29 mouse cellular contexts compared by ENCODE assay signal in genomic region chr1:80641832-80642231, GRCm38 (mm10).
DNase-seq lines count a peak whose midpoint lies in the region; ATAC-seq and TF ChIP-seq lines count a peak whose summit lies in the region.
"Had no signal": no experiment of that assay in that cellular context is flagged by ENCODE, and none has a peak within 500 bp of the region (broad histone marks: within the 10 kb centered on the region; RNA-seq: fewer than 3 reads in every experiment).

No protein-coding gene starts in this region.

- TF ChIP-seq POLR2A in bone marrow macrophage, adult 2 months (IDR thresholded peaks at IDR 0.05; ENCODE audit: borderline replicate concordance, low read depth, low read length) = no peak

- no peak overlapping the region for H3K4me3 ChIP-seq in bone marrow macrophage, adult 2 months (ENCODE audit: insufficient read depth, low read length)
- no peak overlapping the region for H3K4me3 ChIP-seq in macrophage (ENCODE audit: inconsistent target)
- H3K4me3 ChIP-seq in midbrain, embryonic 14.5 days (replicated peaks; ENCODE audit: low read depth, low read length) = no peak overlapping the region
- H3K4me3 ChIP-seq: embryonic facial prominence, embryonic 12.5 days; forebrain, embryonic 10.5 days; hindbrain, embryonic 13.5 days; limb, embryonic 13.5 days; lung, embryonic 15.5 days; midbrain, embryonic 13.5 days; neural tube, embryonic 15.5 days; stomach, embryonic 15.5 days had no signal

- H3K4me2 ChIP-seq in midbrain, embryonic 14.5 days (ENCODE audit: low read length) = no peak overlapping the region
- H3K4me2 ChIP-seq: embryonic facial prominence, embryonic 12.5 days; heart, embryonic 11.5 days; hindbrain, embryonic 13.5 days; limb, embryonic 13.5 days; liver, embryonic 11.5 days; lung, embryonic 15.5 days; midbrain, embryonic 13.5 days; neural tube, embryonic 15.5 days; stomach, embryonic 15.5 days had no signal

- peak overlapping the region; percentile 46 for H3K27ac ChIP-seq in bone marrow macrophage, adult 2 months (ENCODE audit: insufficient read depth, low read depth, low read length)
- H3K27ac ChIP-seq in macrophage = peak overlapping the region; percentile 51
- no peak overlapping the region for H3K27ac ChIP-seq in midbrain, embryonic 14.5 days (replicated peaks; ENCODE audit: low read depth, low read length)
- H3K27ac ChIP-seq: embryonic facial prominence, embryonic 12.5 days; forebrain, embryonic 10.5 days; hindbrain, embryonic 13.5 days; limb, embryonic 13.5 days; lung, embryonic 15.5 days; midbrain, embryonic 13.5 days; neural tube, embryonic 15.5 days; stomach, embryonic 15.5 days had no signal

- no peak for DNase-seq in frontal cortex, postnatal 36 days (ENCODE audit: low spot score in 2 of 2)
- DNase-seq in CD4-positive helper T cell, adult 2 months (ENCODE audit: low read depth, low spot score) = peak; percentile 30
- DNase-seq in cerebellum, postnatal 36 days = no peak
- no peak for DNase-seq in T-cell, adult 2 months (ENCODE audit: low spot score)
- DNase-seq in midbrain, embryonic 14.5 days = no peak
- DNase-seq: adrenal gland, adult 2 months; cerebellum, adult 11 months; cerebellum, adult 9-10 months; embryo, embryonic 11 days; forebrain, postnatal 0 days; gastrocnemius, postnatal 25 days; heart, adult 11 months; heart, postnatal 4 days; kidney, adult 11 months; kidney, postnatal 14 days; thymus, postnatal 14 days had no signal

- H3K4me1 ChIP-seq in bone marrow macrophage, adult 2 months (ENCODE audit: control insufficient read depth, insufficient read depth, low read length) = peaks cover 50% of the 10 kb centered on the region
- no peaks in the 10 kb centered on the region for H3K4me1 ChIP-seq in midbrain, embryonic 14.5 days (ENCODE audit: control insufficient read depth, insufficient read depth, low read length)
- H3K4me1 ChIP-seq: embryonic facial prominence, embryonic 12.5 days; forebrain, embryonic 10.5 days; hindbrain, embryonic 13.5 days; lung, embryonic 15.5 days; midbrain, embryonic 13.5 days; neural tube, embryonic 15.5 days; stomach, embryonic 15.5 days had no signal

- no peaks in the 10 kb centered on the region for H3K27me3 ChIP-seq in midbrain, embryonic 14.5 days (ENCODE audit: control insufficient read depth, insufficient read depth, low read length)
- H3K27me3 ChIP-seq: embryonic facial prominence, embryonic 12.5 days; hindbrain, embryonic 13.5 days; limb, embryonic 13.5 days; lung, embryonic 15.5 days; midbrain, embryonic 13.5 days; neural tube, embryonic 15.5 days; stomach, embryonic 15.5 days had no signal

- peaks cover 81% of the 10 kb centered on the region for H3K79me2 ChIP-seq in macrophage (ENCODE audit: inconsistent target)

- peak; percentile 50; the same call in 1 of the 2 replicates for ATAC-seq in frontal cortex, adult (ENCODE audit: low TSS enrichment)
- no peak for ATAC-seq in midbrain, embryonic 14.5 days (ENCODE audit: low FRiP score, low TSS enrichment)
- ATAC-seq: forebrain, postnatal 0 days; midbrain, embryonic 13.5 days had no signal

- no peak for TF ChIP-seq CTCF in bone marrow macrophage, adult 2 months (IDR thresholded peaks at IDR 0.05; ENCODE audit: low read depth, low read length)

- WGBS in macrophage (ENCODE audit: missing documents) = 64% methylated on average over 3 of the region's 3 CpGs
- 86% methylated on average over 3 of the region's 3 CpGs for WGBS in midbrain, embryonic 14.5 days

- no peaks in the 10 kb centered on the region for H3K9me3 ChIP-seq in midbrain, embryonic 14.5 days (ENCODE audit: control insufficient read depth, low read length)
- H3K9me3 ChIP-seq: embryonic facial prominence, embryonic 12.5 days; forebrain, embryonic 10.5 days; hindbrain, embryonic 13.5 days; limb, embryonic 13.5 days; lung, embryonic 15.5 days; midbrain, embryonic 13.5 days; neural tube, embryonic 15.5 days; stomach, embryonic 15.5 days had no signal

- H3K9ac ChIP-seq in midbrain, embryonic 14.5 days (replicated peaks; ENCODE audit: low read length) = no peak overlapping the region
- H3K9ac ChIP-seq: embryonic facial prominence, embryonic 12.5 days; forebrain, postnatal 0 days; hindbrain, embryonic 13.5 days; limb, embryonic 13.5 days; lung, embryonic 15.5 days; midbrain, embryonic 13.5 days; neural tube, embryonic 15.5 days; stomach, embryonic 15.5 days had no signal

- peaks cover 9% of the 10 kb centered on the region; the same call in 1 of the 2 replicates for H3K36me3 ChIP-seq in macrophage (ENCODE audit: inconsistent target)
- no peaks in the 10 kb centered on the region for H3K36me3 ChIP-seq in midbrain, embryonic 14.5 days (ENCODE audit: control insufficient read depth, insufficient read depth, low read length)
- H3K36me3 ChIP-seq: embryonic facial prominence, embryonic 12.5 days; forebrain, embryonic 10.5 days; hindbrain, embryonic 13.5 days; limb, embryonic 13.5 days; lung, embryonic 15.5 days; midbrain, embryonic 13.5 days; neural tube, embryonic 15.5 days; stomach, embryonic 15.5 days had no signal
